Mouse (Mus musculus): Measurements from ENCODE around the gene Slc25a35. TPM values are rescaled to one million over a fixed set of nuclear protein-coding genes. Genes with fewer than 3 reads are reported as not detected.
"Not testable (repeated sequence)": the region's sequence is repeated elsewhere in the genome, so short reads cannot be mapped to it uniquely, and the experiment has no call there.

Slc25a35 gene
- total RNA-seq, 1 experiment, result 2.7 TPM

DNA sequence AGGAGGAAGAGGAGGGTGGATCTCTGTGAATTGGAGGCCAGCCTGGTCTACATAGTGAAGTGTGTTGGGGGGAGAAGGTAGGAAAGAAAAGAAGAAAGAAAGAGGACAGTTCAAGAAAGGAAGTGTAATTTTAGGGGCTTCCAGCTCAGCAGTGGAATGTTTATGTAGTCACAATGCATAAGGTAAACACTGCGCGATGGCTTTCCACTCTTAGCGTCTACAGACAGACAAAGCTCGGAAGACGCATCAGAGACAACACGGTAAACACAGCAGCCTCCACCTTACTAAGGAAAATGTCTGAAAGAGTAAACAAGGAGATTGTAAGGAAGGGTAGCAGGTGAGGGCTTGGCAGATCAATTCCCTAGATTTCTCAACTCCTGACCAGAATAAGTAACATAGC is 38.0 kb upstream of the Slc25a35 start:
- no peaks in the 10 kb centered on the region for H3K9me3 ChIP-seq (ENCODE audit: control insufficient read depth, insufficient read depth, low read depth, low read length)
- H3K4me3 ChIP-seq (ENCODE audit: insufficient read depth in 1 of 2, low read depth in 1 of 2, low read length in 2 of 2, poor library complexity in 1 of 2, severe bottlenecking in 1 of 2), result no peak overlapping the region
- no peak for TF ChIP-seq ZC3H11A (IDR thresholded peaks at IDR 0.05; ENCODE audit: borderline replicate concordance, low read depth, low read length)
- TF ChIP-seq CHD2 (IDR thresholded peaks at IDR 0.05; ENCODE audit: low read depth, low read length), result no peak
- TF ChIP-seq HCFC1 (IDR thresholded peaks at IDR 0.05; ENCODE audit: borderline replicate concordance, insufficient read depth, low read length), result no peak
- TF ChIP-seq ZNF384 (IDR thresholded peaks at IDR 0.05; ENCODE audit: low read depth, low read length), result no peak
- TF ChIP-seq MAFK (IDR thresholded peaks at IDR 0.05; ENCODE audit: insufficient read depth, low read depth, low read length), result no peak
- H3K27ac ChIP-seq (ENCODE audit: insufficient read depth, low read depth, low read length, poor library complexity, severe bottlenecking), result no peak overlapping the region
- in situ Hi-C loops (cut with MboI; ENCODE audit: low sequenced_read_pairs in 2 of 2, unreplicated experiment in 2 of 2), result no loop called here
- no peak overlapping the region for H3K9ac ChIP-seq (ENCODE audit: insufficient read depth, low read depth, low read length, poor library complexity, severe bottlenecking)
- H3K4me1 ChIP-seq (ENCODE audit: control insufficient read depth in 2 of 2, insufficient read depth in 2 of 2, low read length in 2 of 2, poor library complexity in 1 of 2), result peaks cover 0 to 3% of the 10 kb centered on the region in 2 experiments; a peak in 1 of 4 replicates
- no peak for DNase-seq (ENCODE audit: low read depth, low spot score)
- no peaks in the 10 kb centered on the region for H3K36me3 ChIP-seq (ENCODE audit: control insufficient read depth, insufficient read depth, low read length, poor library complexity, severe bottlenecking)

DNA sequence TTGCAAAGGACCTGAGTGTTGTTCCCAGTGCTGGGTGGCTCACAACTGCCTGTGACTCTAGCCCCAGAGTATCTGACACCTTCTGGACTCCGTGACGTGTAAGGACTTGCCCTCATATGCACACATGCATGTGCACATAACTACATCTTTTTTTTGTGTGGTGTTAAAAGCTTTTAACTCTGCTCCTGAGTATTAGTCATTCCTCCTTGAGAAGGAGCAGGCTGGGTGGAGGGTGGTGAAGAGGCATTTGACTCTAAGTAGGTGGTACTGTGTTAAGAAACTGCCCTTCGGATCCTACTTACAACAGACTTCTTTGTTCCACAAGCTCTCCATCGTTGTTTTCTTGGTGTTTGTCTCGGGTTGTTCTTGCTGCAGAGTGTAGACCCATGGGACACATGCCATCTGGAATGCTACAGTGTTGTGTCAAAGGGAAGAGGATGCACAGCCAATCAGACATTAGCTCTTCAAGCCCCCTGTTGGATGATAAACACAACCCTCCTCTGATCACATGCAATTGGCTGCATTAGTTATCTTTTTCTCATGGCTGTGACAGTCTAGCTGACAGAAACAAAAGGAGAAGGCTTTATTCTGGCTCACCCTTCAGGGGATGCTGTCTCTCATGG is 33.9 kb upstream of the Slc25a35 start:
- Histone ChIP-seq H3K4me1 (ENCODE audit: control insufficient read depth in 2 of 2, insufficient read depth in 2 of 2, low read length in 2 of 2, poor library complexity in 1 of 2) (no peaks in the 10 kb centered on the region), H3K9me3 (ENCODE audit: control insufficient read depth, insufficient read depth, low read depth, low read length) (no peaks in the 10 kb centered on the region), H3K36me3 (ENCODE audit: control insufficient read depth, insufficient read depth, low read length, poor library complexity, severe bottlenecking) (no peaks in the 10 kb centered on the region), H3K4me3 (ENCODE audit: insufficient read depth in 1 of 2, low read depth in 1 of 2, low read length in 2 of 2, poor library complexity in 1 of 2, severe bottlenecking in 1 of 2) (no peak overlapping the region), H3K9ac (ENCODE audit: insufficient read depth, low read depth, low read length, poor library complexity, severe bottlenecking) (no peak overlapping the region), H3K27ac (ENCODE audit: insufficient read depth, low read depth, low read length, poor library complexity, severe bottlenecking) (no peak overlapping the region)
- TF ChIP-seq ZC3H11A (IDR thresholded peaks at IDR 0.05; ENCODE audit: borderline replicate concordance, low read depth, low read length) (no peak), CHD2 (IDR thresholded peaks at IDR 0.05; ENCODE audit: low read depth, low read length) (no peak), MAFK (IDR thresholded peaks at IDR 0.05; ENCODE audit: insufficient read depth, low read depth, low read length) (no peak), ZNF384 (IDR thresholded peaks at IDR 0.05; ENCODE audit: low read depth, low read length) (no peak), HCFC1 (IDR thresholded peaks at IDR 0.05; ENCODE audit: borderline replicate concordance, insufficient read depth, low read length) (no peak)
- in situ Hi-C loops (cut with MboI; ENCODE audit: low sequenced_read_pairs in 2 of 2, unreplicated experiment in 2 of 2), result no loop called here
- DNase-seq (ENCODE audit: low read depth, low spot score), result no peak

DNA sequence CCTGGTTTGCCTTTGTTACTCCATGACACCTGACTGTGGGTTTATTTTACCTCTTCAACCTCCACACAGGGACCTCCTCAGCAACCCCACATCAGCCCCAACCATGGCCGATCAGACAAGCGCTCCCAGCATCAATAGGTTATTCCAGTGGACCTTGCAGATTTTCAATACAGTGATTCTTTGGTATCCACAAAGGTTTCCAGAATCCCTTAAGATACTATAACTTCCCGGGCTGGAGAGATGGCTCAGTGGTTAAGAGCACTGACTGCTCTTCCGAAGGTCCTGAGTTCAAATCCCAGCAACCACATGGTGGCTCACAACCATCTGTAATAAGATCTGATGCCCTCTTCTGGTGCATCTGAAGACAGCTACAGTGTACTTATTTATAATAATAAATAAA is 31.0 kb upstream of the Slc25a35 start:
- DNase-seq (ENCODE audit: low read depth, low spot score); in situ Hi-C loops (cut with MboI; ENCODE audit: low sequenced_read_pairs in 2 of 2, unreplicated experiment in 2 of 2); H3K27ac ChIP-seq (ENCODE audit: insufficient read depth, low read depth, low read length, poor library complexity, severe bottlenecking); H3K9ac ChIP-seq (ENCODE audit: insufficient read depth, low read depth, low read length, poor library complexity, severe bottlenecking); H3K4me1 ChIP-seq (ENCODE audit: control insufficient read depth in 2 of 2, insufficient read depth in 2 of 2, low read length in 2 of 2, poor library complexity in 1 of 2); H3K9me3 ChIP-seq (ENCODE audit: control insufficient read depth, insufficient read depth, low read depth, low read length); H3K4me3 ChIP-seq (ENCODE audit: insufficient read depth in 1 of 2, low read depth in 1 of 2, low read length in 2 of 2, poor library complexity in 1 of 2, severe bottlenecking in 1 of 2); H3K36me3 ChIP-seq (ENCODE audit: control insufficient read depth, insufficient read depth, low read length, poor library complexity, severe bottlenecking): not testable (repeated sequence)

DNA sequence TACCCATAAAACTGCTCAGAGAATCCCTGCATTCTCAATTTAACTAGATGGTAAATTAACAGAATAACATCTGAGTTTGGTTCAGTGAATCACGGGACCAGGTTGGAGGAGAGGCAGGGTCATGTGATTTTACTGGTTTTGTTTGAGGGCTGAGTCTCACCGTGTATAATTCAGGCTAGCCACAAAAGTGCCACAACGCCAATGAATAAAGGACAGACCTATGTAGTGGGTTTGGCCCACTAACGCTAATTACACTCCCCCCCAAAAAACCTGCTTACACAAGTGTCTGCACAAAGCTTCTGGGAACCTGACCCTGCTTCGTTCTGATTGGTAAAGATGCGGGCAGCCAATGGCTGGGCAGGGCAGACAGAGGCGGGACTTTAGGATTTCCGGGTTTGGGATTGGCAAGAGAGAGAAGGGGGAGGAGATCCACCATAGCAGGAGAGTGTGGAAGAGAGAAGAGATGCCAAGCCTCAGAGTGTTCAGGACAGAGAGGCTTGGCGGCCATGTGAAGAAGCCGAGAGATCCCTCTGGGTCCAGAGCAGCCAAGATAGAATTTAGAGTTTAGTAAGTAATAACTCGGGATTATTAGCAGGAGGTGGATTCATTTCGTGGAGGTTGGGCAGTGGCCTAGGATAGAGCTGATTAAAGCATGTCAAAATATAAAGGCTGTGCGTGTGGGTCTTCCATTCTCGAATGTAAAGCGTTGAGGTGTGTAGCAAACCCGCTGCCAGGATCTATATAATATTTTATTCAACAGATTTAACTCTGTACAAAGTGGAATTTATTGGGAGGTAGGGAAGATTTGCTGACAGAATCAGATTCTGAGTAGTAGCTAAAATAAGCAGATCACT is 28.3 kb upstream of the Slc25a35 start:
- peak overlapping the region; percentile 56; the same call in 1 of the 2 replicates for H3K9ac ChIP-seq (ENCODE audit: insufficient read depth, low read depth, low read length, poor library complexity, severe bottlenecking)
- H3K4me1 ChIP-seq (ENCODE audit: control insufficient read depth in 2 of 2, insufficient read depth in 2 of 2, low read length in 2 of 2, poor library complexity in 1 of 2), result peaks cover 0 to 2% of the 10 kb centered on the region in 2 experiments; a peak in 1 of 4 replicates
- H3K27ac ChIP-seq (ENCODE audit: insufficient read depth, low read depth, low read length, poor library complexity, severe bottlenecking), result no peak overlapping the region
- TF ChIP-seq HCFC1 (IDR thresholded peaks at IDR 0.05; ENCODE audit: borderline replicate concordance, insufficient read depth, low read length) (no peak), ZC3H11A (IDR thresholded peaks at IDR 0.05; ENCODE audit: borderline replicate concordance, low read depth, low read length) (no peak), MAFK (IDR thresholded peaks at IDR 0.05; ENCODE audit: insufficient read depth, low read depth, low read length) (no peak), ZNF384 (IDR thresholded peaks at IDR 0.05; ENCODE audit: low read depth, low read length) (no peak), CHD2 (IDR thresholded peaks at IDR 0.05; ENCODE audit: low read depth, low read length) (no peak)
- peak; percentile 84 for DNase-seq (ENCODE audit: low read depth, low spot score)
- peak overlapping the region; percentile 54 to 85 for H3K4me3 ChIP-seq (ENCODE audit: insufficient read depth in 1 of 2, low read depth in 1 of 2, low read length in 2 of 2, poor library complexity in 1 of 2, severe bottlenecking in 1 of 2)
- in situ Hi-C loops (cut with MboI; ENCODE audit: low sequenced_read_pairs in 2 of 2, unreplicated experiment in 2 of 2), result no loop called here
- H3K36me3 ChIP-seq (ENCODE audit: control insufficient read depth, insufficient read depth, low read length, poor library complexity, severe bottlenecking), result 0 out of 2 replicates have a peak, but pooled peaks cover 3% of the 10 kb centered on the region
- no peaks in the 10 kb centered on the region for H3K9me3 ChIP-seq (ENCODE audit: control insufficient read depth, insufficient read depth, low read depth, low read length)
